Mouse (Mus musculus) neural tube, embryonic 12.5 days (tissue): ENCODE results near the gene Cnfn. TPM values are rescaled to one million over a fixed set of nuclear protein-coding genes. Genes with fewer than 3 reads are reported as not detected.
"Not testable (repeated sequence)": the region's sequence is repeated elsewhere in the genome, so short reads cannot be mapped to it uniquely, and the experiment has no call there.

Experiments
- ATAC-seq: fragments of 200-750 bp; cut with Nextera tagmentation; 2 replicates; pipeline ENCODE4 v1.8.0; 2017; ENCODE audit warnings: low read depth, mild to moderate bottlenecking, moderate TSS enrichment, moderate library complexity; ENCODE audit not compliant: low FRiP score
- H3K27ac ChIP-seq: fragments of 300-500 bp; sonication (generic); 2 replicates; pipeline ENCODE4 v1.5.1; 2016
- H3K27me3 ChIP-seq: fragments of 300-500 bp; sonication (generic); replicated peaks from 2 replicates; pipeline ENCODE4 v1.6.1; 2016; ENCODE audit warnings: mild to moderate bottlenecking
- H3K36me3 ChIP-seq: fragments of 300-500 bp; sonication (generic); 2 replicates; pipeline ENCODE4 v1.6.1; 2016; ENCODE audit warnings: mild to moderate bottlenecking
- H3K4me1 ChIP-seq: fragments of 300-500 bp; sonication (generic); 2 replicates; pipeline ENCODE4 v1.6.1; 2016
- H3K4me2 ChIP-seq: fragments of 300-500 bp; sonication (generic); replicated peaks from 2 replicates; pipeline ENCODE4 v1.6.1; 2016; ENCODE audit warnings: mild to moderate bottlenecking
- H3K4me3 ChIP-seq: fragments of 300-500 bp; sonication (generic); 2 replicates; pipeline ENCODE4 v1.5.1; 2016
- H3K9ac ChIP-seq: fragments of 300-500 bp; sonication (generic); 2 replicates; pipeline ENCODE4 v1.6.1; 2016; ENCODE audit warnings: mild to moderate bottlenecking
- H3K9me3 ChIP-seq: fragments of 300-500 bp; sonication (generic); 2 replicates; pipeline ENCODE4 v1.6.1; 2016; ENCODE audit warnings: mild to moderate bottlenecking
- WGBS: fragments of 180-500 bp; shearing (Covaris S2); methylation state at CpG from one replicate; pipeline ENCODE4 v1.1.7; 2016; 5-methylcytosine and 5-hydroxymethylcytosine counted together
- polyA plus RNA-seq: library from polyadenylated mRNA; unstranded; fragments of >200 nt; fragmentation: Nextera tagmentation; extraction: Ambion mirVana; gene quantifications from 2 replicates; pipeline ENCODE4 v1.2.1, GENCODE M21; 2016

The Cnfn gene
- polyA plus RNA-seq, 1 experiment from 2014 or later: not detected

DNA sequence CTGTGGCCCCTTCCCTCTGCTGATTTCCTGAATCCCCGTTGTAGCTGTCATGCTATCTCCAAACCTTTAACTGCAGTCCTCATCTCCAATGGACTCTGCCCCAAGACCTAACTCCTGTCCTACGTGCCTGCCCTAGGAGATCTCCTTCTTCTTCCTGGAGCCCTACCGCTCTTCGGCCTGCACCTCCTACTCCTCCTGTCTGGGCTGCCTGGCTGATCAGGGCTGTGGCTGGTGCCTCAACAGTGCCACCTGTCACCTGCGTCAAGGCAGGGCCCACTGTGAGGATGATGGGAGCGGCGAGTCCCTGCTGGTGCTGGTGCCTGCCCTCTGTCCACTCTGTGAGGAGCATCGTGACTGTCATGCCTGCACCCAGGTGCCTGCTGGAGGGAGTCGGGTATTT lies 30.2 kb downstream of the Cnfn start:
- H3K4me1 ChIP-seq: no peaks in the 10 kb centered on the region
- no peaks in the 10 kb centered on the region for H3K9me3 ChIP-seq
- peaks cover 73% of the 10 kb centered on the region for H3K36me3 ChIP-seq
- no peak overlapping the region for H3K9ac ChIP-seq
- no peaks in the 10 kb centered on the region for H3K27me3 ChIP-seq
- H3K4me2 ChIP-seq: no peak overlapping the region
- no peak for ATAC-seq
- 93% methylated on average over 9 of the region's 9 CpGs for WGBS
- no peak overlapping the region for H3K27ac ChIP-seq
- no peak overlapping the region for H3K4me3 ChIP-seq

DNA sequence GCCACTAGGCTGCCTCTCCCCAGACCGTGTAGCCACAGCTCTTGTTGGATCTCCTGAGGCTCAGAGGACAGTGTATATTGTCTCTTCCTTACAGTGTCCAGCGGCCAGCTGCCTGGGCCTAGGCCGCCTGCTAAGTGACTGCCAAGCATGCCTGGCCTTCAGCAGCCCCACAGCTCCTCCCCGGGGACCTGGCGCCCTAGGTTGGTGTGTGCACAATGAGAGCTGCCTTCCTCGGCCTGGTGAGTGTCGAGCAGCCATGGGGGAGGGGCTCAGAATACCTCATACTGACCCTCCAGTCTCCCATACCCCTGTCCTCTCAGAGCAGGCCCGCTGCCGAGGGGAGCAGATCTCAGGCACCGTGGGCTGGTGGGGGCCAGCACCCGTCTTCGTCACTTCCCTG lies 35.1 kb downstream of the Cnfn start:
- peaks cover 63% of the 10 kb centered on the region for H3K36me3 ChIP-seq
- 0 out of 2 replicates have a peak, but pooled peaks have one; percentile 13 for ATAC-seq
- no peak overlapping the region for H3K4me3 ChIP-seq
- no peaks in the 10 kb centered on the region for H3K4me1 ChIP-seq
- WGBS: 89% methylated on average over 12 of the region's 12 CpGs
- H3K4me2 ChIP-seq: no peak overlapping the region
- no peaks in the 10 kb centered on the region for H3K9me3 ChIP-seq
- no peak overlapping the region for H3K27ac ChIP-seq
- no peak overlapping the region for H3K9ac ChIP-seq
- H3K27me3 ChIP-seq: no peaks in the 10 kb centered on the region

- H3K9ac ChIP-seq: no peak overlapping the region
- H3K4me1 ChIP-seq: no peaks in the 10 kb centered on the region
- no peaks in the 10 kb centered on the region for H3K9me3 ChIP-seq
- ATAC-seq: peak; percentile 56
- no peak overlapping the region for H3K4me3 ChIP-seq
- H3K36me3 ChIP-seq: peaks cover 61% of the 10 kb centered on the region
- no peak overlapping the region for H3K27ac ChIP-seq
- WGBS: 43% methylated on average over 16 of the region's 16 CpGs
- no peaks in the 10 kb centered on the region for H3K27me3 ChIP-seq
- no peak overlapping the region for H3K4me2 ChIP-seq
Measured at GRCm38 (mm10) chr7:25333596-25334307, 35.8 kb downstream of the Cnfn start.

DNA sequence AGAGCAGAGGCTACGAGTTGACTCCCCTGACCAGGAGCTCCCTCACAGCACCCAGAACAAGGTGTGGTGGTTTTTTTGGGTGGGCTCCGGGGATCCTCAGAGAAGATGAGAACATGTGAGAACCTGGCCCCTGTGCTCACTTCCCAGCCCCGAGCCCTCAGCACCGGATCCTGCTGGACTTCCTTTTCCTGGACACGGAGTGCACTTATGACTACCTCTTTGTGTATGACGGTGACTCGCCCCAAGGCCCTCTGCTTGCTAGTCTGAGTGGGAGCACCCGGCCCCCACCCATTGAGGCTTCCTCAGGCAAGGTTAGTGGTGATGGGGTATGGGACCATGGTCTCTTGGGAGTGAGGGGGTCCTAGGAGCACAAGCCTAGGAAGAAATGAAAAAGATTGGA lies 43.3 kb downstream of the Cnfn start:
- H3K9me3 ChIP-seq: no peaks in the 10 kb centered on the region
- peaks cover 10% of the 10 kb centered on the region for H3K4me1 ChIP-seq
- ATAC-seq: no peak
- WGBS: 84% methylated on average over 8 of the region's 8 CpGs
- no peak overlapping the region for H3K9ac ChIP-seq
- peaks cover 32% of the 10 kb centered on the region for H3K36me3 ChIP-seq
- H3K4me3 ChIP-seq: no peak overlapping the region
- H3K27me3 ChIP-seq: no peaks in the 10 kb centered on the region
- H3K4me2 ChIP-seq: no peak overlapping the region
- H3K27ac ChIP-seq: no peak overlapping the region

GRCm38 (mm10) chr7:25325431-25325830 lies 44.1 kb downstream of the Cnfn start:
- not testable (repeated sequence) for ATAC-seq, H3K4me2 ChIP-seq, H3K27ac ChIP-seq, H3K9ac ChIP-seq, H3K9me3 ChIP-seq, H3K27me3 ChIP-seq, H3K4me3 ChIP-seq
- H3K4me1 ChIP-seq: peaks cover 12% of the 10 kb centered on the region
- WGBS: 92% methylated on average over 6 of the region's 6 CpGs
- peaks cover 24% of the 10 kb centered on the region for H3K36me3 ChIP-seq

- whole genome bisulfite sequencing: 97% methylated on average over 2 of the region's 2 CpGs
- H3K9ac ChIP-seq: no peak overlapping the region
- no peak overlapping the region for H3K27ac ChIP-seq
- H3K4me1 ChIP-seq: peaks cover 19% of the 10 kb centered on the region
- no peaks in the 10 kb centered on the region for H3K27me3 ChIP-seq
- no peak overlapping the region for H3K4me2 ChIP-seq
- no peak for ATAC-seq
- H3K4me3 ChIP-seq: no peak overlapping the region
- no peaks in the 10 kb centered on the region for H3K9me3 ChIP-seq
- H3K36me3 ChIP-seq: peaks cover 10% of the 10 kb centered on the region; the same call in 1 of the 2 replicates
Measured at GRCm38 (mm10) chr7:25323219-25323618, 46.3 kb downstream of the Cnfn start.

GRCm38 (mm10) chr7:25322058-25322484 lies 47.5 kb downstream of the Cnfn start:
- 3% methylated on average over 6 of the region's 6 CpGs for WGBS
- Histone ChIP-seq H3K36me3 (peaks cover 6% of the 10 kb centered on the region; the same call in 1 of the 2 replicates), H3K27ac (0 out of 2 replicates have a peak overlapping the region, but pooled peaks have one; percentile 23), H3K9me3 (no peaks in the 10 kb centered on the region), H3K4me1 (peaks cover 30% of the 10 kb centered on the region), H3K27me3 (no peaks in the 10 kb centered on the region), H3K4me3 (no peak overlapping the region), H3K4me2 (peak overlapping the region; percentile 32), H3K9ac (no peak overlapping the region)
- no peak for ATAC-seq

Other genes with a start within 250 kb of the Cnfn start
- 28.1 and 32.6 TPM in 2 replicates for gene Pou2f2, start 190.0 kb downstream of the Cnfn start, polyA plus RNA-seq
- 15.5 and 17.7 TPM in 2 replicates for gene Dedd2, start 149.1 kb downstream of the Cnfn start, polyA plus RNA-seq
- gene Zfp526, start 148.3 kb downstream of the Cnfn start, polyA plus RNA-seq: 2.1 and 2.9 TPM in 2 replicates
- 19.1 and 20.3 TPM in 2 replicates for gene Gsk3a, start 131.9 kb downstream of the Cnfn start, polyA plus RNA-seq
- 11.9 and 13.1 TPM in 2 replicates for gene Erf, start 119.0 kb downstream of the Cnfn start, polyA plus RNA-seq
- gene Cic, start 102.0 kb downstream of the Cnfn start, polyA plus RNA-seq: 44.2 and 45.0 TPM in 2 replicates
- 400 and 431 TPM in 2 replicates for gene Pafah1b3, start 71.7 kb downstream of the Cnfn start, polyA plus RNA-seq
- 1.1 and 1.5 TPM in 2 replicates for gene Prr19, start 68.3 kb downstream of the Cnfn start, polyA plus RNA-seq
- 26.0 and 28.3 TPM in 2 replicates for gene Tmem145, start 63.6 kb downstream of the Cnfn start, polyA plus RNA-seq
- 19.1 and 19.6 TPM in 2 replicates for gene Megf8, start 52.6 kb downstream of the Cnfn start, polyA plus RNA-seq
- gene Lipe, start 29.0 kb upstream of the Cnfn start, polyA plus RNA-seq: 10.7 and 11.6 TPM in 2 replicates
- gene Cxcl17, start 43.2 kb upstream of the Cnfn start, polyA plus RNA-seq: 0.37 and 0.53 TPM in 2 replicates
- 0.78 and 1.3 TPM in 2 replicates for gene Ceacam1, start 107.9 kb upstream of the Cnfn start, polyA plus RNA-seq
- gene Ceacam2, start 170.1 kb upstream of the Cnfn start, polyA plus RNA-seq: not detected in 2 replicates
- gene Erich4, start 246.2 kb upstream of the Cnfn start, polyA plus RNA-seq: not detected in 2 replicates
- 27.5 and 31.2 TPM in 2 replicates for gene Dmac2, start 249.7 kb upstream of the Cnfn start, polyA plus RNA-seq